Mouse (Mus musculus) adrenal gland, postnatal 4 days (tissue): ENCODE measurements around the gene Pcx. TPM values are rescaled to one million over a fixed set of nuclear protein-coding genes. Genes with fewer than 3 reads are reported as not detected.
A peak's percentile ranks its signal among the peaks of the same experiment; 100 is the strongest.

ENCODE experiments used
- DNase-seq, 2 experiments: peaks; one replicate each; pipeline ENCODE4 v3.0.0; 2021 to 2022; ENCODE audit warnings: low spot score in 2 of 2, mixed read lengths in 2 of 2
- total RNA-seq, 2 experiments: library from RNA; stranded (reverse); gene quantifications; 2 replicates each; pipeline ENCODE4 v1.2.3; 2021

The Pcx gene
- total RNA-seq, 2 experiments from 2014 or later: 215 to 218 TPM

- no peak for DNase-seq
Observed at GRCm38 (mm10) chr19:4545841-4546240, 35.6 kb downstream of the Pcx start.

DNA sequence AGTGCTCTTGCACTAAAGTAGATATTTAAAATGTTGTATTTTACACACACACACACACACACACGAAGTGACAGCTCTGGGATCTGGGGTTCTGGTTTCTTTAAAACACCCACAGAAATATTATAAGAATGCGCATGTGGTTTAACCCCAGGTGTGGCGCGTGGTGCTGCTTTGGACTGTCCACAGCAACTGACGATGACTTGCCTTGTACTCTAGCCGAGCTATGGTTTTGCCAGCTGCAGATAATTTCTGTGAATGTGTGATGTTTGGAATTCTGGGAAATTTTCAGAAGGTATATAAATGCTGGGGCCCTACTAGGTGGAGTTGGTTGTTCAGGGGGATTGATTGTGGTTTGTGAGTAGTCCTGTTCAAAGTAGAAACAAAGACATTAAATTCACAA is 37.5 kb downstream of the Pcx start:
- DNase-seq: no peak

DNA sequence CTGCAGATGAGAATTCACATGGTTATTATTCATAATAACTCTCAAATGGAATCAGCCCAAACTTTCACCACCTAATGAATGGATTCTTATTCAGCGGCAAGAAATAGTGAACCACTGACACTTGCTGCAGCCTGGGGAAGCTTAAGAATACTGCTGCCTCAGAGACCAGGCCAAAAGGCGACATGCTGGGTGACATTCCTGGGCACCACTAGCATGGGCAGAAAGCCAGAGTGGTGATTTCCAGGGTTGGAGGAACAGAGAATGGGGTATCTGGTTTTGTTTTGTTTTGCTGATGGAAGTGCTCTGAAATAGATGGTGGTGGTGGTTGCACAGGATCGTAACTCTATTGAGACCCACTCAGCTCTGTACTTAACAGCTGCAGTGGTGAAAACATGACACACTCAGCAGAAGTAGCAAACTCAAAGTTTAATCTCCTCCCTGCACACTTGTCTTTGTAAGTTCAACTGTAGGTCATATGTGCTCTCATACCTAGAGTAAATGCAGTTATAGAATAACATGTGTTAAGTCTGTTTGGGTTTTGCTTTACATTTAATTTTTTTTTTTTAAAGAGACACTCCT is 38.1 kb downstream of the Pcx start:
- DNase-seq: no peak

DNA sequence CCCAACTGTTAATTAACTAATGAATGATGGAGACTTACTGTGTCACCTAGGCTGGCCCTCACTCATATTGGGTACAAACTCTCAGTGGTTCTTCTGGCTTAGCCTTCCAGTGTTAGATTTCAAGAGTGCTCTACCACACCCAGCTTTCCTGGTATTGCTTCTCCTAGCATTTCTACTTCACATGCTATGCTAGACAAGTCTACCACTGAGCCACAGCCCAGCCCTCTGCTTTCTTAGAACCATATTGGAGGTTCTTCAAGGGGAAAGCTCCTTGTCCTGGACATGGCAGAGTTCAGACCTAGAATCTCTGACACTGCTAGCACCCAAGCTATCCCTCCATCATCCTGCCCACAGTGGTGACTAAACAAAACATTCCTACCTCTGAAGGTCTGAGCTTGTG is 44.0 kb downstream of the Pcx start:
- no peak for DNase-seq

GRCm38 (mm10) chr19:4555086-4555485 is 44.8 kb downstream of the Pcx start:
- DNase-seq: no peak

- no peak for DNase-seq
Observed at GRCm38 (mm10) chr19:4556787-4557186, 46.5 kb downstream of the Pcx start.

DNA sequence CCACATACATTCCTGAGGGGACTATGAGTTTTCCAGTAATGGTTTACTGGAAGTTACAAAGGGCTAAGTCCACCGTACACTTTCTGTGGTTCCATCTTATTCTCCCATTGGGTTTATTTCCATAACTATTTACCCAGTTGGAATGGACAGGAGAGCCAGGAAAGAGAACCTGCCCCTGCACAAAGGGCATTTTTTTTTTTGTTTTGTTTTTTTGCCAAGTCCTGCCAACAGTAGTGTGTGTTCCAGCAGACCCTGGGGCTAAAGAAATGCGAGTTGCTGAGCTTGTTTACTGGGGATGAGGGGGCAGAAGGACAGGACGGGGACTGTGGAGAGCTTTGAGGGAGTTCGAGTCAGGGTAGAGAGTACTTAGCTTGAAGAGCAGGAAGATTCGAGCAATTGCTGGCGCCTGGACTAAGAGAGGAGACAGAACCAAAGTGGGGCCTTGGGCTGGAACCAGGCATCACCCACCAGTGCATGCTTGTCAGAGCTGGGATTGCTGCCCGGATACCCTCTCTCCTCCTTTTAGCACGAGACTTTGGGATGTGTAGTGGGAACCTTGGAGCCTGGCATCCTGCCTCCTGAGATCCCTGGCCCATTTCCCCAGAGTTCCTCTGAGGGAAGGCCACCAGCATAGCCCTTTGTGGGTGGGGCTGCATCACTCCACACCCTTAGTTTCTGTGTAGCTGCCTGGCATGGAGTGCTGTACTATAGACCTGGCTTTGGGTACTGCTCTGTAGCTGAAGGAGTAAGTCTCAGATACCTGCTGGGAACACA is 47.7 kb downstream of the Pcx start:
- DNase-seq: peak in 1 of 2 experiments; percentile 12

DNA sequence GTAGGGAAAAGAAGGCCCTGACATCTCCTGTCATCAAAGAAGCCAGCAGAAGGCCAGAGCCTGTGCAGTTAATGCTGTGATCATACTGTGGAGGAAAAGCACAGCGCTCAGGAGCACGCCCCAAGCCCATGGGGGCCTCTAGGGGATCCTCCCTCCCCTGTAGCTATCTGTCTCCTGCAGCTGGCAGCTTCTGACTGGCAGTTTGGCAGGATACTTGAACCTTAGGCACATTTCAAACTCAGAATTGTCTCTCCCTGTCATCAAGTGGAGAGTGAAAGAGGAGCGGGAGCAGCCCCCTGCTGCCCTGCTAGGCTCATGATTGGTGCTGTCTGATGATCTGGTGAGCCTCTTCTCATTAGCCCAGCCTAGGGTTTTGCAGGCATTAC is 48.3 kb downstream of the Pcx start:
- no peak for DNase-seq

DNA sequence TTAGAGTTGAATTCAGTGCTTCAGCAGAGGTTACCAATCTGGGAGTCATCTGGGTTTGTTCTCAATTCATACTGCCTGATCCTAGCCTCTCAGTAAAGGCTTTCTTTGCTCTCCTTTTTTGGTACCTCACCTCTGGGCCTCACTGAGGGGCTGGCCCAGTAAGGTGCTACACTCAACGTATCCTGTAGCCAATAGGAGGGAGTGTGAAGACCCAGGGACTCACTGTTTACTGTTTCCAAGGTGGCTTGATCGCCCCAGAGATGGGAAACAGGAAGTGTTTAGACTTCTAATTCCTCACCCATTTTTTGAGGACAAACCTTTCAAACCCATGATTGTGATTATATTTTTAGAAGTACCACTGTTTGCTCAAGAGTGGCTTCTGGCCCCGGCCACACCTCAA is 48.7 kb downstream of the Pcx start:
- no peak for DNase-seq

DNA sequence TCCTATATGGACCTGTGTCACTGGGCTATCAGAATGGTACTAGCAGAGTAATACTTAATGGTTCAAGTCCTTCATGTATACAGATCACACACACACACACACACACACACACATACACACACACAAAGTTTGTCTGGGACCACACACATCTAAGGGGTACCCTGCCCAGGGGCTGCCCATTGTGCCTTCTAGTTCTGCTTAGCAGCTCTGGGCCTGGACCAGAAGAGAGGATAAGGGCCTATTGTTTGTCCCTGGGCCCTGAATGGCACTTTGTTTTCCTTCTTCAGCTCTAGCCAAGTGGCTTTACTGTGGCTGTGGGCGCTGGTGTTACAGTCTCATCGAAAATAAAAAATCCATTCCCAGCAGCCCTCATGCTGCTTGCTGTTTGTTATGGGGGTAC is 49.3 kb downstream of the Pcx start:
- DNase-seq: no peak

DNA sequence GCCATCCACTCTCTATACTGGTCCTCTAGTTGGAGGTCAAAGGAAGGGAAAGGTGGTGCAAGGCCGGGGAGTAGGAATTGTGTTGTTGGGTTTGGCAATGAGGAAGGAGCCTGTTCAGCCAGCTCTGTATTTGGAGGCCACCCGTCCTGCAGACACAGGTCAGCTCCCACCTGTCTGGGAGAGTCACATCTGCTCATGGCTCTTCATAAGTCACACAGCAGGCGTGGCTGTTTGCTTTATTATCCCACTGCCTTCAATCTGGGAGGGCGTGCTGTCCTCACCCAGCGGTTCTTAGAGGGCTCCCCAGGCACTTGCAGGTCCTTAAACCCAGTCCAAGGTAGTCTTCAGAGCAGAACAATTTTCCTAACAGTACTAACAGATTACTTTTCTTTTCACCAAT is 49.9 kb downstream of the Pcx start:
- no peak for DNase-seq

DNA sequence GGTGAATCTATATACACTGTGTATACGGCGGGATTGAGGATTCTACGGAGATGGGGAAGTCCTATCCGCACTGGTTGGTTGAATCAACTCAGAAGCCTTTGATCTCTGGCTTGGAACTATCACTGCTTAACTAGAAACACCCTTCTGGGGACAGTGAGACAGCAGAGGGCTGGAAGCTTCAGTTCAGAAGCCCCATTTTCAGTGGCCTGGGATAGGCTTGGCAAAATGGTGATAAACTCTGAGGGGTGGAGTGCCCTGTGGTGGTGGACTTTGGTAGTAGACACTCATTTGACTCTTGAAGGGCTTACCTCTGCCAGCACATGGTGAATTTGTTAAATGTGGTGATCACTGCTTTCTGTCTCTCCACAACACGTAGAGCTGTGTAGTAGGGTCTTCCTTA is 55.4 kb downstream of the Pcx start:
- DNase-seq: no peak

- DNase-seq: no peak
Observed at GRCm38 (mm10) chr19:4566880-4567279, 56.6 kb downstream of the Pcx start.

DNA sequence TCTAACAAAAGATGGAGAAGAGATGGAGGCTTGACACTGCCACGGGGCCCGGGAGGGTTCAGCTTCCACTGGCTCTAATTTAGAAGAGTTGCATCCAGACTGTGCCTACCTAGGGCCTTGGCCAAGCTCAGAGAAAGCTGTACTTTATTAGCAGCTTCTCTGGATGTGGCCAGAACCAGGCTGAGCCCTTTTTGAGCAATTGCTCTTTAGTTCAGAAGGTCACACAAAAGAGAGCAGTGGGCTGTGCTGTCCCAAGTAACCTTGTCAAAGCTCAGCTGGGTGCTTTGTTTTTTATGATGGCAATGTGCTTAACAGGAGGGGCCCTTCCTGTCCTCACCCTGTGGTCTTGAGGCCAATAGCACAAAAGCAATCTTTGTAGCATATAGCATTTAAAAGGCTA is 57.4 kb downstream of the Pcx start:
- no peak for DNase-seq

- DNase-seq: no peak
Observed at GRCm38 (mm10) chr19:4568832-4569231, 58.6 kb downstream of the Pcx start.

DNA sequence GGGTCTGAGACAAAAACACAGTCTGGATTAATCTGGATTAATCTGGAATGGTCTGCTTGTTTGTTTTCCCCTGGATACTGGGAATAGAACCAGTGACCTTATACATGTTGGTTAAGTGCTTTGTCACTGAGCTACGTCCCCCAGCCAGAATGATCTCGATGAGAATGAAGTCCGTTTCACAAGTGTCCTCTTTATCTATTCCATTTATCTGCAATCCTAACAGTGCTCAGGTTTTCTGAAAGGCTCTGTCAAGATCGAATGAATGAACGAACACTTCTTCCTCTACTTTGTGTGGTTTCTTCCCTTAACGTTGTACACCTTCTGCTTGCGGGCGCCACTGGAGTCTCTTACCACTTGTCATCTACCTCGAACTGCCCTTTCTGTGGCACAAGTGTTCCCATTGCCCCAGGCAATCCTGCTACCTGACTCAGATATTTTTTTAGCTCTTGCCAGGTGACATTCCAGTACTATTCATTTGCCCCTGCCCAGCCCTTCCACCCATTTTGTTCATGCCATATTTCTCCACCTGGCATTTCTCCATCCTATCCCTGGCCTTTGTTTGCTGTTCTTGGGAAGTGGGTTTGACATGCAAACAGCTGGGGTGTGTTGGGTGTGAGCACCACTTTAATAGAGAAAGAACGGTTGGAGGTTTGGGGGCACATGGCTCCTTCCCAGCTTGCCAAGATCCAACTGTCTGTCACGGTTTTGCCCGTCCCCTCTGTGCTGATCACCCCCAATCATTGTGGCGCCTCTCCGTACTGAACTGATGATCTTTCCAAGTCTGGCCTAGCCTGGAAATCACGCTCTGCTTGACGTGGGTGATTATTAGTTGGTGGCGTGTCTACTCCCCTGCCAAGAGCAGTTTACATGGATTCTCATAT is 59.3 kb downstream of the Pcx start:
- no peak for DNase-seq

DNA sequence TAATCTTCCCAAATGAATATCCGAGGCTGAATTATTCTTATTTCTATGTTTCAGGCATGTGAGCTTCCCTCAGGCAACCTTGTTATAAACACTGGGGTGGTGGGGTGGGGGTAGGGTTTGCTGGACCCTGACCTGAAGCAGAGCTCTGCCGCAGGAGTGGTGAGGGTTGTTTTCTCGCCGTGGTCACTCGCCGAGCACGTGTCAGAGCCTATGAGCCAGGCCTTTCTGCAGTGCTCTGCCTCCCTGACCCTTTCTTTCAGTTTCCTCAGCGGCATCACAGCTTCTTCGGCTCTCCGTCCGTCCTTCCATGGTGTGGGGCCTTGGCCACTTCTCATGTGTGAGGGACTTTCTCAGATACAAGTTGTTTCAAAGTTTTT is 60.0 kb downstream of the Pcx start:
- DNase-seq: no peak

DNA sequence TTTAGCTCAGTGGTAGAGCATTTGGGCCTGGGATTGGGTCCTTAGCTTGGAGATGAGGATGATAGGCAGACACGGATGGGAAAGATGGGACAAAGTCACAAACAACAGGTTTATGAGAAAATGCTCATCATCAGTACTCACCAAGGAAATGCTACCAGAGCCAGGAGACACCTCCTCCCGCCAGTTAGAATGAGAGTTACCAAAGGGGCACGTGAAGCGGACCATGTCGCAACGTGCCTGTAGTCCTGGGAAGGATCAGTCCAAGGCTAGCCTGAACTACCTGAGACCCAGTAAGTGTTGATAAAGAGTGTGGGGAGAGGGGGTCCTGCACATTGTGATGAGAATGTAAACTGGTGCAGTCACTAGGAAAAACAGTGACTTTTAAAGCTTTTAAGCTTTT is 60.5 kb downstream of the Pcx start:
- no peak for DNase-seq

DNA sequence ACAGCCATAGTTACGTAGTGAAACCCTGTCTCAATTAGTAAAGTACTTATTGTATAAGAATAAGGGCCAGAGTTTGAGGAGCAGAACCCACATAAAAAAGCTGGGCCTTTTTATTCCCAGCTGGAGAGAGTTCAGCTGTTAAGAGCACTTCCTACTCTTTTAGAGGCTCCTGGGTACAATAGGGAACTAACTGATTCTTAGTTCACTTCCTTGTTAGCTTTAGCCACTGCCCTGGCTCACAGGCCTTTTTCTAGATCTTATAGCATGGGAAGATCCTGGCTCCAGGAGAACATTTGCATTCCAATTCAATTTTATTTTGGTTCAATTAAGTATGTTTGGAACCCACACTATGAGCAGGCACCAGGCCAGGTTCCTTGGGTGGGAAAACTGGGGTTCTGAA is 61.4 kb downstream of the Pcx start:
- no peak for DNase-seq

DNA sequence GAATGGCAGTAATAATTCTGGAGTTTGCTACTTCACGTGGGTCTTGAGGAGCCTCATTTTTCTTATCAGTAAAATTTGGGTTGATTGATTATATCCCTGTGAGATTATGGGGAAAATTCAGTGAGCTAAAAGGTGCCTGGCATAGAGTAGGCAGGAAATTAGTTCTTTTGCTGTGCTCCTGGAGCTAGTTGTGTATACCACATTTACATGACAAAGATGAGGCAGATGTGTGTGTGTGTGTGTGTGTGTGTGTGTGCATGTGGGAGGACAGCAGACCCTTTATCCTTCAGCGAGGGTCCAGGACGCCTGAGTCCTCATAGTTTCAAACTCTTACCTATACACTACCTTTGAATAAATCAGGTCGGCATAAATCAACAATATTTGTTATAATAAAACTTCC is 61.8 kb downstream of the Pcx start:
- no peak for DNase-seq

DNA sequence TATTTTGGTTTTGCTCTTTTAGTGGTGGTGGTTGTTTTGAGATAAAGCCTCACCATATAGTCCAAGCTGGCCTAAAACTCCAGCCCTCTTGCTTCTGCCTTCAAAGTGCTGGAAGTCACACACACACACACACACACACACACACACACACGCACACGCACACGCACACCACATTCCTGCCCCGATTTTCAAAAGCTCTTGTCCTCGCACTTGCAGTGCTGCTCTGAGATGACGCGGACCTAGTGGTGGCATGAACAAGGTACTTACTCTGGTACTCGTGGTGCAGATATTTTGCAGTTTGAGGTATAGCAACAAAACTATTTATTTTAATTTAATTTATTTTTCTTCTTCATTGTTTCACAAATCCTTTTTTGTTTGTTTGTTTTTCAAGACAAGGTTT is 62.2 kb downstream of the Pcx start:
- no peak for DNase-seq

DNA sequence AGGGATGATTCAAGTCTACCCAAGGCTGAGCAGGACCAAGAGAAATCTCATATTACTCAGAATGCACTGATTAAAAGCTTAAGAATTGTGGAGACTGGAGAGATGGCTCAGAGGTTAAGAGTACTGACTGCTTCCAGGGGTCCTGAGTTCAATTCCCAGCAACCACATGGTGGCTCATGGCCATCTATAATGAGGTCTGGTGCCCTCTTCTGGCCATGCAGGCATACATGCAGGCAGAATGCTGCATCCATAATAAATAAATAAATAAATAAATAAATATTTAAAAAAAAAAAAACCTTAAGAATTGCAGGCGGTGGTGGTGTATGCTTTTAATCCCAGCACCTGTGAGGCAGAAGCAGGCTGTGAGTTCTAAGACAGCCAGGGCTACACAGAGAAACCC is 63.0 kb downstream of the Pcx start:
- DNase-seq: no peak
